Mouse (Mus musculus): ENCODE data around the gene Pgd. TPM values are rescaled to one million over a fixed set of nuclear protein-coding genes. Genes with fewer than 3 reads are reported as not detected.
"Not testable (repeated sequence)": the region's sequence is repeated elsewhere in the genome, so short reads cannot be mapped to it uniquely, and the experiment has no call there.

Gene Pgd
- polyA plus RNA-seq, 1 experiment from 2014 or later: 118 TPM

DNA sequence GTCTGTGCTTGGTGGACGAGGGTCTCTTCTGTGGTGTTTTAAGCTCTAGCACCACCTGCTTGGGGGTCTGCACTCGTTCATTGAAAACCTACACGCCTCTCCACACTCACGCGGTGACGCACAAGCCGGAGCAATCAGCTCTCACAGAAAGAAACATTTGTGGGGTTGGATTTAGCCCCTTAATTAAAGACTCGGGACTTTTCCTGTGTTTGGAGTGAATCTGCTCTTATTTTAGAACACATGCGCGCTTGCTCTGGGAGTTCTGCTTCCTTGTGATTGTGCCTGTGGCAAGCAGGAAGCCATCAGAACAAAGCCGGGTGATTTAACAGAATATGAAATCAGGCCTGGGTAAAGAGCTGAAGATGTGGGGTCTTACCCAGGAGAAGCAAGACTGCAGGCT lies 39.9 kb downstream of the Pgd start, which contains the start of gene Cort:
TSS of gene Cort (minus strand) at position 101 of the 400 bp plus-strand sequence.
- no peak within 1 kb of the TSS for H3K27ac ChIP-seq
- H3K36me3 ChIP-seq (replicated peaks): peaks cover 40% of the 10 kb centered on the region
- no peaks in the 10 kb centered on the region for H3K27me3 ChIP-seq
- H3K4me3 ChIP-seq (replicated peaks): no peak within 1 kb of the TSS
- no peak within 1 kb of the TSS for H3K9ac ChIP-seq
- no peak within 1 kb of the TSS for H3K4me2 ChIP-seq
- no peak for ATAC-seq (ENCODE audit: low FRiP score)
- H3K4me1 ChIP-seq: 0 out of 2 replicates have a peak, but pooled peaks cover 7% of the 10 kb centered on the region
- 86% methylated on average over 11 of the region's 11 CpGs for WGBS
- H3K9me3 ChIP-seq: no peaks in the 10 kb centered on the region

DNA sequence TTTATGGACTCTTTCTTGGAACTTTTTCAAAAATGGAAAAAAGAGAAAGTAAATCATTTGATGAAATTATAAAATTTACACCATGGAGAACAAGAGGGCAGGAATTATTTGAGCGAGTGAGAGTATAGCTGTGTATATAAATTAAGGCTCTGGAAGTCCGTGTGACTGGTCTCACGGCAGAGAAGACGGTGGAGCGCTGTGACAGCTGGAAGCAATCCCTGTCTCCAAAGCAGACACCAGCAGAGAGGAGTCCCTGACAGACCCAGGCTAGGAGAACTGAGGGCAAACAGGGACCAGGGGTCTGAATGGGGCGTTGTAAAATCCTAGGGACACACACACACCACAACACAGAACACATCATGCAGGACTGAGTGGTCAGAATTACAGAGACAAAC lies 40.5 kb downstream of the Pgd start:
- H3K4me3 ChIP-seq (replicated peaks): no peak overlapping the region
- H3K4me1 ChIP-seq: 0 out of 2 replicates have a peak, but pooled peaks cover 7% of the 10 kb centered on the region
- no peak overlapping the region for H3K27ac ChIP-seq
- no peak for ATAC-seq (ENCODE audit: low FRiP score)
- H3K27me3 ChIP-seq: no peaks in the 10 kb centered on the region
- H3K9me3 ChIP-seq: no peaks in the 10 kb centered on the region
- 87% methylated on average over 6 of the region's 6 CpGs for WGBS
- no peak overlapping the region for H3K4me2 ChIP-seq
- peaks cover 35% of the 10 kb centered on the region for H3K36me3 ChIP-seq (replicated peaks)
- no peak overlapping the region for H3K9ac ChIP-seq

DNA sequence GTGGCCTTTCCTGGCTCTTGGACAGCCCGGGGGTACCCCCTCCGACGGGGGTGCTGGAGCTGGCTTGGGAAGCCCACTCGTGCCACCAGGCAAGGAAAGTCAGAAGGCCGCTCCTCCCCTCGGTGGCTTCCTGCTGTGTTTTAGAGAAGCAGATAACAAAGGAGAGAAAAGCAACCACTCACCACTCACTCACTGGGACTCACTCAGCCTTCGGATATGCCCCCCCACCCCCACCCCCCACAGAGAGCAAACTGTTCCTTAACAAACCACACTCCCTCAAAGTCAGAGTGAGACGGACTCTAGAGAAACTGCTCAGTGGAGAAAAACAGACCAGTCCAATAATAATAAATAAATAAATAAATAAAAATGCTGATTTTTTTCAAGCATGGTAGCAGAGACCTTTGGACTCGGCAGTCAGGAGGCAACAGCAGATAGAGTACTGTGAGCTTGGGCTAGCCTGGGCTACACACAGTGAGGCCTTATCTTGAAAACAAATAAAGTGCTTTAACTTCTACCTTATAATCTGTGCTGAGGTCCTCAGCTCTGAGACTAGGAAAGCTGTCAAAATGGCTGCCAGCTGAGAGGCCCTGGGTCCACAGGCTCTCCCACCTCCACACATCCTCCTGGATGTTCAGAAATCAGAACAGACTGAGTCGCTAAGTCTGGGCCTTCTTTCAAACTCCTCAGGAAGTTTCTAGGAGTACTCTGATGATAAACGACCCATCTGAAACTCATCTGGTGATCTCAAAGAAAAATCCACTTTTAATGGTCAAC lies 41.0 kb downstream of the Pgd start:
- Histone ChIP-seq H3K27ac (no peak overlapping the region), H3K9ac (no peak overlapping the region), H3K9me3 (no peaks in the 10 kb centered on the region), H3K4me1 (0 out of 2 replicates have a peak, but pooled peaks cover 7% of the 10 kb centered on the region), H3K4me3 (replicated peaks) (no peak overlapping the region), H3K27me3 (no peaks in the 10 kb centered on the region), H3K4me2 (no peak overlapping the region), H3K36me3 (replicated peaks) (peaks cover 29% of the 10 kb centered on the region)
- ATAC-seq (ENCODE audit: low FRiP score): no peak
- WGBS: 42% methylated on average over 11 of the region's 11 CpGs

DNA sequence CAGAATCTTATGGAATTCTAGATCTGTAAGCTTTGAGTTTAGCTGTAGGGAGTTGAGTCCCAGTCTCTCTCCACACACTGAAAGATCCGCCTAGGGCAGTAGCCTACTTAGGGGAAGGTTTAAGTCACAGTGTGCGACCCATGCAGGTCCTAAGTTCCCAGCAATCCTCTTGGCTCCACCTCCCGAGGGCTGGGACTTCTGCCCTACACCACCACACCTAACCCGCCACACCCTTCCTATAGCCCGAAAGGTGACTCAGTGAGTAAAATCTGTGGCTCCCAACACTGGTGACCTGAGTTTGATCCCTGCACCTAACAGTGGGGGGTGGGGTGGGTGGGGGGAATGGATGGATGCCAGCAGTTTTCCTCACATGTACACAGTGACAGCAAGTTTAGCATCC lies 43.1 kb downstream of the Pgd start:
- Histone ChIP-seq H3K9ac (no peak overlapping the region), H3K9me3 (no peaks in the 10 kb centered on the region), H3K27ac (no peak overlapping the region), H3K4me3 (replicated peaks) (no peak overlapping the region), H3K27me3 (no peaks in the 10 kb centered on the region), H3K4me2 (no peak overlapping the region), H3K36me3 (replicated peaks) (peaks cover 19% of the 10 kb centered on the region), H3K4me1 (0 out of 2 replicates have a peak, but pooled peaks cover 7% of the 10 kb centered on the region)
- 61% methylated on average over 5 of the region's 5 CpGs for WGBS
- ATAC-seq (ENCODE audit: low FRiP score): no peak

DNA sequence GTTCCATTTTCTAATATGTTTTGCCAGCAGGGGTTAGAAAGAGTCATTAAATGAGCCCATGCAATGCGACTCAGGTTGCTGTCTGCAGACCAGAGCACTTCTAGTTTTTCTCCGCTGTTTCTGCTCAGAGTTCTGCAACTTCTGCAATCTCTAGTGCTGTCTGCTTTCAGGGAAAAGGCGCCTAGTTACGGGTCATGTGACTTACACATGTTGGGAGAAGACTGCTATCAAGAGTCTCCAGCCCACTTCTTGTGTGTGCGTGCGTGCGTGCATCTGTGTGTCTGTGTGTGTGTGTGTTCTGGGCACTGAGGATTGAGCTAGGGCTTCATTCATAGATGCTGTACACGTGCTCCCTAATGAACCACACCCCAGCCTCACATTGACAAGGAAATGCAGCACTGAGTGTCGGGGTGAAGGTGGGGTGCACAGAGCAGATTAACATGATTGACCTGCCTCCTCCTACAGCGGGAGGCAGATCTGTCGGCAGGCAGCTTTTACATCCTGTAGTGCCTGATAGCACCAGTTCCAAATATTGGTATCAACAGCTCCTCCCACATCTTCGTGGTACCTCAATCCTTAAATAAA lies 46.5 kb downstream of the Pgd start:
- not testable (repeated sequence) for H3K4me1 ChIP-seq; H3K27ac ChIP-seq; H3K9me3 ChIP-seq; H3K4me2 ChIP-seq; H3K9ac ChIP-seq; H3K4me3 ChIP-seq (replicated peaks); ATAC-seq (ENCODE audit: low FRiP score); H3K27me3 ChIP-seq
- 84% methylated on average over 12 of the region's 12 CpGs for WGBS
- peaks cover 15% of the 10 kb centered on the region; the same call in 1 of the 2 replicates for H3K36me3 ChIP-seq (replicated peaks)

DNA sequence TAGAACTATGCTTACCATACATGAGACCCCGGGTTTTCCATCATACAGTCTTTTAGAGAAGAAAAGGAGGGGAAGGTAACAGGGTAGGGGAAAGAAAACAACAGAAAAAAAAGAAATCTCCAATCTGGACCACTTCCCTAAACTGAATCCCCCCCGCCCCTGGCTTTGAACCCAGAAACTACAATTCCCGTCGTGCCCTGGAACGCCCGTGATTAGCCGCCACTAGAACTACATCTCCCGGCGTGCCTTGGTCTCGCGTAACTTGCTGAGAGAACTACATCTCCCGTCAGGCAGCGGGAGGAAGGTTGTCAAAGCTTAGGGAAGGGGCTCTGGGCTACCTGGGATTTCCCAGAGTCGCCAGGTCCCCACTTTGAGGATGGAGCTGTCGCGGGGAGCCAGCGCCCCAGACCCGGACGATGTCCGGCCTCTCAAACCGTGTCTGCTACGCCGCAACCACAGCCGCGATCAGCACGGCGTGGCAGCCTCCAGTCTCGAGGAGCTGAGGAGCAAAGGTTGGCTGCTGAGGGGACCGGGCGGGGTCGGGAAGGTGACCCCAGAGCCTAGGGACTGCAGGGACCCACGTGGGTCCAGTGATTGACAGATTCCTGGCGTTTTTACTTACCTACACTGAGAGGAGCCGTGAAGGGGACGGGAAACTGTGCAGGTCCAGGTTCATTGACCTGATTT lies 62.6 kb downstream of the Pgd start, which contains the start of gene Dffa:
TSS of gene Dffa (plus strand) at position 272 of the 687 bp plus-strand sequence.
- peak; percentile 83 for ATAC-seq (ENCODE audit: low FRiP score)
- Histone ChIP-seq H3K4me1 (peaks cover 11% of the 10 kb centered on the region), H3K4me2 (peak within 1 kb of the TSS; percentile 94), H3K27ac (0 out of 2 replicates have a peak within 1 kb of the TSS, but pooled peaks have one; percentile 25), H3K9me3 (no peaks in the 10 kb centered on the region), H3K4me3 (replicated peaks) (peak within 1 kb of the TSS; percentile 82), H3K9ac (peak within 1 kb of the TSS; percentile 88), H3K36me3 (replicated peaks) (peaks cover 16% of the 10 kb centered on the region), H3K27me3 (no peaks in the 10 kb centered on the region)
- WGBS: under 1% methylated on average over 35 of the region's 35 CpGs

DNA sequence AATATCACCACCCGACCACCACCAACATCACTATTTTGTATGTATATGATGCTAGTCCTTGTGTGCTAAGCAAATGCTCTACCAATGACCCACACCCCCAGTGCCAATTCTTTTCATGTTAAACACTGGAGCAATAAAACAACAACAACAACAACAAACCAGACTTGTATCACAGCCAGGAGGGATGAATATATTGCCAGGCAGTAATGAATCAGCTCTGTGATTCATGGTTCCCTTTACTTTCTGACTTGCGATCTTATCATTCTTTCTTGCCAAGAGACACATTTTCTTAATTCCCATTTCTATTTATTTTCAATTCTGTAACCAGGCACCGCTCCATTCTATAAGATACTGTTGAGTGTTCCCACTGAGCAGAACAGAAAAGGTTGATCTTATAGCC lies 65.1 kb downstream of the Pgd start:
- H3K9me3 ChIP-seq: no peaks in the 10 kb centered on the region
- H3K36me3 ChIP-seq (replicated peaks): peaks cover 4% of the 10 kb centered on the region; the same call in 1 of the 2 replicates
- no peak overlapping the region for H3K27ac ChIP-seq
- H3K4me2 ChIP-seq: no peak overlapping the region
- H3K4me3 ChIP-seq (replicated peaks): no peak overlapping the region
- H3K9ac ChIP-seq: no peak overlapping the region
- 89% methylated on average over 3 of the region's 3 CpGs for WGBS
- no peaks in the 10 kb centered on the region for H3K27me3 ChIP-seq
- peaks cover 26% of the 10 kb centered on the region for H3K4me1 ChIP-seq
- no peak for ATAC-seq (ENCODE audit: low FRiP score)

DNA sequence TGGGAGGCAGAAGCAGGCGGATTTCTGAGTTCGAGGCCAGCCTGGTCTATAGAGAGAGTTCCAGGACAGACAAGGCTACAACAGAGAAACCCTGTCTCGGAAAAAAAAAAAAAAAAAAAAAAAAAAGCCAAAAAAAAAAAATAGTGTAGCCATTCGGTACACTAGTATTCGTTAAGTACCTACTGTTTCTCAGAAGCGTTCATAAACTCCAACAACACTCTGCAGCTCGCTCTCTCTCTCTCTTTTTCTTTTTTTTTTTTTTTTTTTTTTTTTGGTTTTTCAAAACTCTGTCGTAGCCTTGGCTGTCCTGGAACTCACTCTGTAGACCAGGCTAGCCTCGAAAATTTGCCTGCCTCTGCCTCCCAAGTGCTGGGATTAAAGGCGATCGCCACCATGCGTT lies 66.1 kb downstream of the Pgd start:
- 89% methylated on average over 12 of the region's 12 CpGs for WGBS
- ATAC-seq (ENCODE audit: low FRiP score); H3K9ac ChIP-seq; H3K9me3 ChIP-seq; H3K4me3 ChIP-seq (replicated peaks); H3K36me3 ChIP-seq (replicated peaks); H3K4me2 ChIP-seq; H3K27ac ChIP-seq; H3K27me3 ChIP-seq: not testable (repeated sequence)
- peaks cover 26% of the 10 kb centered on the region for H3K4me1 ChIP-seq

Other genes starting within 250 kb of the Pgd start
- gene Pex14, start 66.9 kb downstream of the Pgd start, polyA plus RNA-seq (2016; fragmentation: Nextera tagmentation; extraction: Ambion mirVana): 46.3 and 49.2 TPM in 2 replicates
- 24.2 and 26.4 TPM in 2 replicates for gene Dffa, start 62.6 kb downstream of the Pgd start, polyA plus RNA-seq (2016; fragmentation: Nextera tagmentation; extraction: Ambion mirVana)
- gene Cort, start 40.0 kb downstream of the Pgd start, polyA plus RNA-seq (2016; fragmentation: Nextera tagmentation; extraction: Ambion mirVana): 0.60 TPM in 1 of 2 replicates, not detected in the other
- 49.7 and 51.1 TPM in 2 replicates for gene Cenps, start 29.1 kb downstream of the Pgd start, polyA plus RNA-seq (2016; fragmentation: Nextera tagmentation; extraction: Ambion mirVana)
- 123 and 124 TPM in 2 replicates for gene Kif1b, start 140.9 kb upstream of the Pgd start, polyA plus RNA-seq (2016; fragmentation: Nextera tagmentation; extraction: Ambion mirVana)

Measured in forebrain, embryonic 12.5 days (tissue).